Comparison of ENCODE assay signal across 18 mouse cellular contexts in the genomic region with DNA sequence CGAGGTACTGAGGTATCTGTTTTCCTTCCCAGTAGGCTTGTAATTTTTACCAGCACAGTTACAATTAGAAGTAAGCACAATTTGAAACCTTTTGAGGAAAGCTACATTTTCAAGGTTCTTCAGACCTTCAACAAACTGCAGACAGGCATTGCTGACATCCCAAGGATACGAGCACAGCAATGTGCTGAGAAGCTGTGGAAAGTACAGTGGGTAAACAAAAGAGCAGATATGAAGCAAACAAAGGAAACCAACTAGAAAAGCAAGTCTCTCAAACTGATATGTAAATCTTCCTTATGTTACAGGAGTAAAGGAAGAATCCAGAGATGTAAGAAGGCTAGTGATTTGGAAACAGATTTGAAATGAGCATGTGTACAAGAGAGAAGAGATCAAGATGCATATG. TPM values are rescaled to one million over a fixed set of nuclear protein-coding genes. Genes with fewer than 3 reads are reported as not detected.
"Had no signal": no experiment of that assay in that cellular context is flagged by ENCODE, and none has a peak within 500 bp of the region (broad histone marks: within the 10 kb centered on the region; RNA-seq: fewer than 3 reads in every experiment).

No protein-coding gene starts in this region.

- ATAC-seq: inflammation-experienced regulatory T-cells, adult 6 months had no signal

- H3K36me3 ChIP-seq: kidney, embryonic 15.5 days; liver, embryonic 13.5 days; neural tube, embryonic 13.5 days had no signal

- H3K9me3 ChIP-seq: kidney, embryonic 15.5 days; liver, embryonic 13.5 days; neural tube, embryonic 13.5 days had no signal

- DNase-seq: kidney, adult 8-10 months; kidney, postnatal 14 days; kidney, postnatal 4 days; liver, embryonic 13.5 days; lung, adult 2 months; lung, postnatal 14 days; lung, postnatal 4 days; midbrain, embryonic 14.5 days; thymus, adult 18-20 months; thymus, postnatal 36 days had no signal

- H3K9ac ChIP-seq: kidney, embryonic 15.5 days; liver, embryonic 13.5 days; neural tube, embryonic 13.5 days had no signal

- H3K27ac ChIP-seq: kidney, embryonic 15.5 days; liver, embryonic 13.5 days; neural tube, embryonic 13.5 days had no signal

- H3K4me3 ChIP-seq: kidney, embryonic 15.5 days; liver, embryonic 13.5 days; neural tube, embryonic 13.5 days had no signal

- H3K27me3 ChIP-seq: kidney, embryonic 15.5 days; liver, embryonic 13.5 days; neural tube, embryonic 13.5 days had no signal

- H3K4me1 ChIP-seq: kidney, embryonic 15.5 days; liver, embryonic 13.5 days had no signal

- H3K4me2 ChIP-seq: kidney, embryonic 15.5 days; liver, embryonic 13.5 days; midbrain, embryonic 11.5 days; neural tube, embryonic 13.5 days had no signal

RNA-seq across cellular contexts. Expression of gene Ugt8a, which starts 54.0 kb away (rescaled TPM):
- total RNA-seq: neutrophil, adult 5-6 weeks had no signal
- polyA plus RNA-seq: inflammation-experienced regulatory T-cells, adult 6 months; liver, adult 2 months; small intestine, adult 2 months; spleen, adult 2 months had no signal
